18 mouse cellular contexts compared by ENCODE assay signal in the genomic region with DNA sequence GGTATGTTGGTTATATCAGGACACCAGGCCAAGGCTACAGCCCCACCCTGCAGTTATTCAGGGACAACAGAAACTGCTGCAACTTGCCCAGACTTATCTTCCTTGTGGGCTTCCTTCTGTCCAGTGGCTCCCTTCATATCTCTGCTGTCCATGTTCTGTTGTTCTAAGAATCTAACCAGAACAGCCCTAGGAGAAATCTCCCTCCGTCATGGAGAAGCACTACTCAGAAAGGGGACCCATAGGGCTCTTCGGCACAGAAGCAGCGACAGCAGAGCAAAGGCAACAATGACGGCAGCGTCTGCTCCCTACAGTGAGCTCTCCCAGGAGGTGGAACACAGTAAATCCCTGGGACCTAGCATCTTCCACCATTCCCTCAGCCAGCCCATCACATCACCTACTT.
A peak's percentile ranks its signal among the peaks of the same experiment; 100 is the strongest.
DNase-seq lines count a peak whose midpoint lies in the region; ATAC-seq and TF ChIP-seq lines count a peak whose summit lies in the region.
"Had no signal": no experiment of that assay in that cellular context is flagged by ENCODE, and none has a peak within 500 bp of the region (broad histone marks: within the 10 kb centered on the region; RNA-seq: fewer than 3 reads in every experiment).

No protein-coding gene starts in this region.

- no peak for TF ChIP-seq CTCF in G1E (IDR thresholded peaks at IDR 0.05; ENCODE audit: low read depth, low read length)

- no peak for DNase-seq in heart, postnatal 4 days
- DNase-seq in G1E (ENCODE audit: low spot score), result peak; percentile 38
- no peak for DNase-seq in adrenal gland, adult (ENCODE audit: inconsistent age in 2 of 2, low spot score in 1 of 2)
- DNase-seq in cerebellum, adult 18-20 months, result no peak
- DNase-seq: adrenal gland, adult 2 months; cerebellum, adult 9-10 months; embryo, embryonic 11 days; heart, postnatal 10 days; lung, embryonic 14.5 days; right cerebral cortex, postnatal 4 days had no signal

- no peaks in the 10 kb centered on the region for H3K27me3 ChIP-seq in heart, embryonic 11.5 days (ENCODE audit: control insufficient read depth, insufficient read depth, low read length)
- no peaks in the 10 kb centered on the region for H3K27me3 ChIP-seq in G1E (ENCODE audit: insufficient read depth, low read length)
- no peaks in the 10 kb centered on the region for H3K27me3 ChIP-seq in liver, embryonic 15.5 days
- H3K27me3 ChIP-seq: neural tube, embryonic 13.5 days had no signal

- H3K27ac ChIP-seq in heart, embryonic 11.5 days (ENCODE audit: low read depth, low read length), result peak overlapping the region; percentile 79
- peak overlapping the region; percentile 73 for H3K27ac ChIP-seq in liver, embryonic 15.5 days (replicated peaks)
- H3K27ac ChIP-seq: hindbrain, postnatal 0 days; limb, embryonic 10.5 days; macrophage; neural tube, embryonic 13.5 days had no signal

- peak; percentile 86 for ATAC-seq in heart, embryonic 11.5 days (replicated peaks; ENCODE audit: insufficient number of reproducible peaks, low FRiP score, low TSS enrichment)
- ATAC-seq in G1E (ENCODE audit: extremely low read depth, insufficient number of reproducible peaks, low FRiP score, poor library complexity, severe bottlenecking), result peak; percentile 58
- peak; percentile 77 for ATAC-seq in common myeloid progenitor, adult 5-6 weeks (replicated peaks; ENCODE audit: low read depth, poor library complexity, severe bottlenecking)
- ATAC-seq in liver, embryonic 15.5 days (ENCODE audit: insufficient read depth), result peak; percentile 88
- ATAC-seq in granulocyte monocyte progenitor cell, adult 5-6 weeks (replicated peaks; ENCODE audit: poor library complexity, severe bottlenecking), result no peak
- ATAC-seq: hindbrain, postnatal 0 days had no signal

- peaks cover 4% of the 10 kb centered on the region; the same call in 1 of the 2 replicates for H3K4me1 ChIP-seq in heart, embryonic 11.5 days (ENCODE audit: control insufficient read depth, insufficient read depth, low read length)
- peaks cover 58% of the 10 kb centered on the region for H3K4me1 ChIP-seq in G1E (ENCODE audit: insufficient read depth, low read depth, low read length)
- peaks cover 54% of the 10 kb centered on the region for H3K4me1 ChIP-seq in liver, embryonic 15.5 days (replicated peaks)
- H3K4me1 ChIP-seq: limb, embryonic 10.5 days; neural tube, embryonic 13.5 days had no signal

- 66% methylated on average over 5 of the region's 5 CpGs for WGBS in heart, embryonic 11.5 days (ENCODE audit: insufficient replicate concordance)
- WGBS in liver, embryonic 15.5 days (ENCODE audit: insufficient replicate concordance), result 20% methylated on average over 5 of the region's 5 CpGs

- peak overlapping the region; percentile 2; the same call in 1 of the 2 replicates for H3K4me2 ChIP-seq in heart, embryonic 11.5 days
- peak overlapping the region; percentile 58 for H3K4me2 ChIP-seq in liver, embryonic 15.5 days
- H3K4me2 ChIP-seq: lung, embryonic 14.5 days; neural tube, embryonic 13.5 days had no signal

- H3K9ac ChIP-seq in heart, embryonic 11.5 days (ENCODE audit: low read depth, low read length), result no peak overlapping the region
- no peak overlapping the region for H3K9ac ChIP-seq in liver, embryonic 15.5 days
- H3K9ac ChIP-seq: lung, embryonic 14.5 days; neural tube, embryonic 13.5 days had no signal

- peaks cover 5% of the 10 kb centered on the region; the same call in 1 of the 2 replicates for H3K36me3 ChIP-seq in heart, embryonic 11.5 days (ENCODE audit: control insufficient read depth, insufficient read depth, low read length)
- peaks cover 43% of the 10 kb centered on the region for H3K36me3 ChIP-seq in G1E (replicated peaks)
- H3K36me3 ChIP-seq in liver, embryonic 15.5 days (replicated peaks), result peaks cover 38% of the 10 kb centered on the region

- H3K9me3 ChIP-seq in heart, embryonic 11.5 days (replicated peaks; ENCODE audit: control insufficient read depth, low read length), result no peaks in the 10 kb centered on the region
- no peaks in the 10 kb centered on the region for H3K9me3 ChIP-seq in G1E (replicated peaks)
- H3K9me3 ChIP-seq in liver, embryonic 15.5 days (replicated peaks), result no peaks in the 10 kb centered on the region
- H3K9me3 ChIP-seq: limb, embryonic 10.5 days; neural tube, embryonic 13.5 days had no signal

- H3K4me3 ChIP-seq in heart, embryonic 11.5 days (ENCODE audit: low read depth, low read length), result no peak overlapping the region
- H3K4me3 ChIP-seq in G1E (ENCODE audit: low read depth, low read length), result peak overlapping the region; percentile 33; the same call in 1 of the 2 replicates
- no peak overlapping the region for H3K4me3 ChIP-seq in liver, embryonic 15.5 days (replicated peaks)
- H3K4me3 ChIP-seq: limb, embryonic 10.5 days; neural tube, embryonic 13.5 days had no signal
